Mouse (Mus musculus) layer of hippocampus, adult 6 months (tissue): ENCODE measurements around the gene Gm2035. TPM values are rescaled to one million over a fixed set of nuclear protein-coding genes. Genes with fewer than 3 reads are reported as not detected.

Experiments used
- long read RNA-seq, 2 experiments: library from polyadenylated mRNA; unstranded; transcript quantifications; one replicate each; pipeline ENCODE4 v2.0.0; 2019 to 2020
- polyA plus RNA-seq: library from polyadenylated mRNA; unstranded; fragments of <200 nt; fragmentation: Nextera tagmentation; gene quantifications from 2 replicates; pipeline ENCODE4 v1.2.3, GENCODE M21; 2021

The Gm2035 gene
- polyA plus RNA-seq, result not detected in 2 replicates
- long read RNA-seq, experiment 1, result 0 reads
- long read RNA-seq, experiment 2, result 0 reads

DNA sequence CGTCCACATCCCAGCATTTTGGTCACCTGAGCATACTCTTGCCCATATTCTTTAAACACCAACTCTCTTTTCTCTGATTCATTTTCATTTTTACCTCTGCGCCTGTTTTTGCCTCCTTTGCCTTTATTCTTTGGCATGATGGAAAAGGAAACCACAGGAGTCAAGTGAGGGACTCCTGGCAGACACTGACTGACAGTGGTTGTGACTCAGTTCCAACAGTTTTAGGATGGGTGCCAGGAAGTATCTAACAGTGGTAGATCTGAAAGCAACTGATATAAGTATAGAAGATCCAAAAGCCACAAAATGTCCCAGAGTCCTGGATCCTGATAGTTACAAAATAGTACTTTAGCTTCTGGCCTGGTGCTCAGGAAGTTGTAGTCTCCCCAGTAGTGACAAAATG lies at the start of gene Gm2035:
Gm2035 (minus strand) TSS at position 137 of the 400 bp plus-strand sequence.

DNA sequence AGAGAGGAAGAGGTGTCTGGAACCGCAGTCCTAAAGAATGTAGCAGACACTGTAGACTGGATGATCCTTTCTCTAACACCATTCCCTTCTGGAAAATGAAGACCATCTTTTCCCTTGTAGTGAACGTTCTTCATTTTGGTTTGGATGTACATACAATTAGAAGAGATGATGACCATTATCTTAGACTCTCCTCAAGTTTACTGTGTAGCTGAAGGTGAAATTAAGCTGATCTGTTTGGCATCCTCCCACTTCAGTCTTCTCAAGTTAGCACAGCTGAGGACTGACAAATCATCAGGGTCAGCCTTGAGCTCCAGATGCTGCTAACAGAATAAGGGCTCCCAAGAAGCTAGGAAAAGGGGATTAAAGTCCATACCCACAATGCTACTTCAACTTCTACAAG lies 34.1 kb upstream of the Gm2035 start, which contains the start of gene Gm2042:
Gm2042 (plus strand) TSS at position 301 of the 400 bp plus-strand sequence.

DNA sequence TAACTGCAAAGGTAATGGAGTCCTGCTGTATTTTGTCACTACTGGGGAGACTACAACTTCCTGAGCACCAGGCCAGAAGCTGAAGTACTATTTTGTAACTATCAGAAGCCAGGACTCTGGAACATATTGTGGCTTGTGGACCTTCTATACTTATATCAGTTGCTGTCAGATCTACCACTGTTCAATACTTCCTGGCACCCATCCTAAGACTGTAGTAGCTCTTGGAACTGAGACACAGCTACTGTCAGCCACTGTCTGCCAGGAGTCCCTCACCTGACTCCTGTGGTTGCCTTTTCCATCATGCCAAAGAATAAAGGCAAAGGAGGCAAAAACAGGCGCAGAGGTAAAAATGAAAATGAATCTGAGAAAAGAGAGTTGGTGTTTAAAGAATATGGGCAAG lies 24.6 kb downstream of the Gm2035 start, which contains the start of gene Gm2022:
Gm2022 (plus strand) TSS at position 301 of the 400 bp plus-strand sequence.

DNA sequence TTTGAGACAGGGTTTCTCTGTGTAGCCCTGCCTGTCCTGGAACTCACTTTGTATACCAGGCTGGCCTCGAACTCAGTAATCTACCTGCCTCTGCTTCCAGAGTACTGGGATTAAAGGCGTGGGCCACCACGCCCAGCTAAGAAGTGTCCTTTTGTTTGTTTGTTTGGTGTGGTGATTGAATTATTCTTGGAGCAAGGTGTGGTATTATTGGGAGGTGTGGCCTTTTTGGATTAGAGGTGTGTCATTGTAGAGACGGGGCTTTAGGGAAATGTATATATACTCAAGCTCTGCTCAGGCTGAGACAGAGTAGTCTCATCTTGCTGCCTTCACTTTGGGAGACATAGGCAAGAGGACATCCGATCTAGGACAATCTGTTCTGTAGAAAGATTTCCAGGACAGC lies 45.9 kb downstream of the Gm2035 start, which contains the start of gene Gm2016:
Gm2016 (plus strand) TSS at position 301 of the 400 bp plus-strand sequence.

Other genes with a start within 250 kb of the Gm2035 start
- not detected in 2 replicates for gene Gm21319, start 144.1 kb downstream of the Gm2035 start, polyA plus RNA-seq
- gene Gm21936, start 124.3 kb downstream of the Gm2035 start, polyA plus RNA-seq, result not detected in 2 replicates
- gene BB287469, start 103.3 kb downstream of the Gm2035 start, polyA plus RNA-seq, result not detected in 2 replicates
- not detected in 2 replicates for gene Gm2001, start 77.5 kb downstream of the Gm2035 start, polyA plus RNA-seq
- not detected in 2 replicates for gene Gm2016, start 45.8 kb downstream of the Gm2035 start, polyA plus RNA-seq
- not detected in 2 replicates for gene Gm2022, start 24.5 kb downstream of the Gm2035 start, polyA plus RNA-seq
- not detected in 2 replicates for gene Gm2042, start 34.2 kb upstream of the Gm2035 start, polyA plus RNA-seq
- not detected in 2 replicates for gene Gm2075, start 92.0 kb upstream of the Gm2035 start, polyA plus RNA-seq
- gene Gm6803, start 98.9 kb upstream of the Gm2035 start, polyA plus RNA-seq, result not detected in 2 replicates
- not detected in 2 replicates for gene Gm2056, start 107.1 kb upstream of the Gm2035 start, polyA plus RNA-seq
- not detected in 2 replicates for gene Gm16368, start 163.8 kb upstream of the Gm2035 start, polyA plus RNA-seq